Mouse (Mus musculus) c-Kit-positive CD71-positive TER-119-positive erythroid progenitor cells, embryonic 14.5 days (primary cell): ENCODE measurements around the gene Ms4a4b.
"Not testable (repeated sequence)": the region's sequence is repeated elsewhere in the genome, so short reads cannot be mapped to it uniquely, and the experiment has no call there.

ENCODE experiments used
- DNase-seq: peaks from one replicate; pipeline ENCODE4 v3.0.0-alpha.2; 2013; ENCODE audit warnings: low spot score

The Ms4a4b gene

GRCm38 (mm10) chr19:11443338-11443737 lies at the start of gene Ms4a4b:
Ms4a4b (plus strand) TSS chr19:11443553.
- DNase-seq = no peak

DNA sequence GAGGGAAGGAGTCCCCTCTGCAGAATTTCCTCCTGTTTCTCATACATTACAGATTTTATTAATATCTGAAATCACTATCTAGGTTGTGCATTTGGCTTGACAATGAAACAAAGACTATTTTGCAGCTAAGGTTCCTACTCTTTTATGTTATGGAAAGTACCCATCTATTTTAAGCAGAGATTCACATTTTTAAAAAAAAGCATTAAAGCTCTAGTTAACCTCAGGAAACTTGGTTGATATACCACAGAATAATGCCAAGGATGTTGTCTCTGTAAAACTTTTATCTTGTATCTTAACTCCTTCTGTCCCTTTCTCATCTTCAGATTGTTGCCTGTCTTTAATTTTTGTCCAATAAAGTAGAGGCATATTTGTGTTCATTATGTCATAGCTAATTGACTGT lies 47.6 kb upstream of the Ms4a4b start:
- DNase-seq = no peak

DNA sequence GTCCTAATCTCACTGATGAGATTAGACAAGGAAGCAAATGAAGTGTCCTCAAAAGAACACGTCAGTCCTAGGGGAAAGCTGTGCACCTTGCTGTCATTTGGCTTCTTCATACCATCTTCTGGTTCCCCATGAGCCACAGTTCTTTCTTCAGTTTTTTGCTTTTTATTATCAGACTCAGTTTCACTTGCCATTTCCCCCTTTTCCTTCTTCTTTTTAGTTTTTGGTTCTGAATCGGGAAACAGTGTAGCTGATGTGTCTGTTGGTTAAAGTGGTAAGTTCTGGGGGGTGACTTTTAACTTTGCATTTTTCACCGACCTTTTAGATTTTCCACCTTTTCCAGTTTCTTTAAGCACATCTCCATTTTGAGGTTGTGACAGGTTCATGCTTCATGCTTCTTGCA lies 38.8 kb upstream of the Ms4a4b start, which contains the start of gene Ms4a4c:
Gene Ms4a4c, plus strand, starts transcription at position 244 of the 400 bp plus-strand sequence.
- DNase-seq = no peak

DNA sequence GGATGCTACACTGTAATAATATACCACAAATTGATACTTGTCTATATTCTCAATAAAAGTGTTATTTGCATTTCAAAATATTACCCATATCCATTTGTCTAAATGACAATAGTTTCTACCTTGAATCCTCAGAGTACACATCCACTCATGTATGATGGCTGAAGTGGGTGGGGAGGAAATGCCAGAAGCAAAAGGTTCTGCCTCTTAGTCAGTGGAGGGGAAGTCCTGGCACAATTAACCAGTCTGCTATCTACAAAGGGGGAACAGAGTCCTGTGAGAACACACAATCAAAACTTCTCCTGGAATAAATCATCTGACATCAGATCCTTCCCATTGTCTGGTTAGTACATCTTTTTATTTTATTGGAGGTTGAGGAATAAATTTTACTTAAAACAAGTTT lies 35.9 kb upstream of the Ms4a4b start:
- DNase-seq = no peak

DNA sequence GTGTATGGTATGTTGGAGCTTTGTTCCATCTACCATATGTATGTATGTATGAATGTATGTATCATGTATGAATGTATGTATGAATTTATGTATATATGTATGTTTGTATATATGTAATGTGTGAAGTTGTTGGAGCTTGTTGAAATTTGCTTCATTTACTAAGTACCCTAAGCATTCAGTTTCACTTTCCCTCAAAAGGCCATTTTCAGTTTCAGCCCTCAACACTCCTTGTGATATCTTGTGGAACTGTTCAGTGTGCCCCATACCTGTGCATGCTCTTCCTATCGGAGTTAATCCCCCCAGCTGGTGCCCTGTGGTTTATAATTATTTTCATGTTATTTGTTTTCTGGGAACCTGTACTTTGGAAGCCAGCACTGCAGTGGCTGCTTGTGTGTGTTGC lies 34.8 kb upstream of the Ms4a4b start:
- DNase-seq = no peak

GRCm38 (mm10) chr19:11411640-11412039 lies 31.7 kb upstream of the Ms4a4b start:
- no peak for DNase-seq

DNA sequence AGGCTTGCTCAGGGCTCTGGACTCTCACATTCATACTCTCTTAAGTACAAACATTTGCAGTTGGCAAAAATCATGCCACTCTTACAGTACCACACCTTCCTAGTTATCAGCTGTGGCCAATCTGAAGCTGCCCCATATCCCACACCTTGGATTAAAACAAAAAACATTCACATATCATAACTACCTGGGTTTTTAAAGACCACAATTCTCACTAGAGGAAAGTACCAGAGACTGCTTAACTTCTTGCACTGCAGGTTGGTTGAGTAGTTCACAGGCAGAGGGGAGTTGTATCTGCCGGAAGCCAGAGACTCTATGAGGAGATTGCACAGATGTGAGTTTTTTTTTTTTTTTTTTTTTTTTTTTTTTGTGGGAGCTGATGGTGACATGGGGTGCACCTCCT lies 29.3 kb upstream of the Ms4a4b start:
- DNase-seq = no peak

DNA sequence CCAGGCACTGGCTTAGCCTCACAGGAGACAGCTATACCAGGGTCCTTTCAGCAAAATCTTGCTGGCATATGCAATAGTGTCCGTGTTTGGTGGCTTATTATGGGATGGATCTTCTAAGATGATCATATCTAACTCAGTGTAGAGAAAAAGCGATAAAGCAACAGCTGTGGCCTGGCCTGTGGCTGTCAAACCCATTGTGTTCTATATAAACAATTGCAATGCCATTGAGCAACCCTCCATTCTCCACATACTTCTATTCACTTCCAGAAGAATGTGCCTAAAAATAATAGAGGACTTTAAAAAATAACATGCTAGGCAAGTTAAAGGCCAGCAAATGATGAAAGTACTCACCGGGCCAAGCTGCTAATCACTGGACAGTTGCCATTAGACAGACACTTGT lies 27.8 kb upstream of the Ms4a4b start:
- no peak for DNase-seq

- not testable (repeated sequence) for DNase-seq
These were observed 24.5 kb upstream of the Ms4a4b start for GRCm38 (mm10) chr19:11418865-11419264.

DNA sequence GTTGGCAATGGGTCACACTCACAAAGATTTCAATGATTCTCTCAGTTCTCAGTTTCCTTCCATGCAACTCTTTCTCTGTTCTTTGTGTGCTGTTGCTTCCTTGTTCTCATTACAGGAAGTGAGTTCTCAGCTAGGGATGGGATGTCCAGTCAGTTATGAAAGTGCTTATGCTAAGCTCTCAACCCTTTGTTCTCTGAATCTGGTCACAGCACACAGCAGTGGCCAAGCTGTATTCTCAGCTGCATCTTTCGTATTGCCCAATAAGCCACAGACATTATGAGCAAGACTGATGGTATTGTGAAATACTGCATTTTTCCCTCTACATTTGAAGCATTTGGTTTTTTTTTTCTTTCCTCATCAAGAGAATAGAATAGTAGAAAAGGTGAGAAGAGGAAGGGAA lies 12.1 kb upstream of the Ms4a4b start:
- not testable (repeated sequence) for DNase-seq

- no peak for DNase-seq
These were observed 8.1 kb upstream of the Ms4a4b start for GRCm38 (mm10) chr19:11435058-11435834.

DNA sequence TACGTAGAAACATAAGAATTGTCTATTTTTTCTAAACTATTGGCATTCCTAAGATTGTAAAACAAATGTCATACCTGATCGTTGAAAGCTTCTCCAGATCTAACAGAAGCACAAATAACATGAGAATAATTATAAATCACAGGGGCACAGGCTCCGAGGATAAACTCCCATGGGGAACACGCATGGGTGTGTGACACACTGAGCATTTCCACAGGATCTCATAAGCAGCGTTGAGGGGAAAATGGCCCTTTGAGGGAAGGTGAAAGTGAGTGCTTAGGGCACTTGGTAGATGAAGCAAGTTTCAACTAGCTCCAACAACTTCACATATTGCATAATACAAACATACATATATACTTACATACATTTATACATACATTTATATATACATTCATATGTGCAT lies 611 bp downstream of the Ms4a4b start:
- DNase-seq = no peak

GRCm38 (mm10) chr19:11447238-11447637 lies 3.9 kb downstream of the Ms4a4b start:
- no peak for DNase-seq

GRCm38 (mm10) chr19:11459041-11459440 lies 15.7 kb downstream of the Ms4a4b start:
- not testable (repeated sequence) for DNase-seq

DNA sequence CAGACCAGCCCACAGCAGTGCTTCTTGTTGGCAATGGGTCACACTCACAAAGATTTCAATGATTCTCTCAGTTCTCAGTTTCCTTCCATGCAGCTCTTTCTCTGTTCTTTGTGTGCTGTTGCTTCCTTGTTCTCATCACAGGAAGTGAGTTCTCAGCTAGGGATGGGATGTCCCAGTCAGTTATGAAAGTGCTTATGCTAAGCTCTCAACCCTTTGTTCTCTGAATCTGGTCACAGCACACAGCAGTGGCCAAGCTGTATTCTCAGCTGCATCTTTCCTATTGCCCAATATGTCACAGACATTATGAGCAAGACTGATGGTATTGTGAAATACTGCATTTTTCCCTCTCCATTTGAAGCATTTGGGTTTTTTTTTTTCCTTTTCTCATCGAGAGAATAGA lies 21.4 kb downstream of the Ms4a4b start:
- not testable (repeated sequence) for DNase-seq

DNA sequence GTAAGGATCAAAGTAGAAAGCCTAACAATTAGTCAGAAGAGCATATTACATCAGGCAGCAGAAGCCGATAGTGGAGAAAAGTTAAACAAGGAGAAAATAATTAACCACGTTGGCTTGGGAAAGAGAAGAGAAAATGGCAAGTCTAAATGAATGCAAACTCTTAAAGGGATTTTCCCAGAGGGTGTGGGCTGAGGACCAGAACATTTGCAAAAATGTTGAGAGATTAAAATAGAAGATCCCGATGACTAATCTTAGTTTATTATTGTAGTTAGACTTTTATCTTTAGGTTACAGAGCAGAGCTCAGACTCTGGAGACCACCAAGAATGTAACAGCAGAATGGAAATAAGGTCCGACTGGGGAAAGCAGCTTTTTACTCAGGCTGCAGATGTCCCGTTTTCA lies 23.1 kb downstream of the Ms4a4b start:
- DNase-seq = no peak

DNA sequence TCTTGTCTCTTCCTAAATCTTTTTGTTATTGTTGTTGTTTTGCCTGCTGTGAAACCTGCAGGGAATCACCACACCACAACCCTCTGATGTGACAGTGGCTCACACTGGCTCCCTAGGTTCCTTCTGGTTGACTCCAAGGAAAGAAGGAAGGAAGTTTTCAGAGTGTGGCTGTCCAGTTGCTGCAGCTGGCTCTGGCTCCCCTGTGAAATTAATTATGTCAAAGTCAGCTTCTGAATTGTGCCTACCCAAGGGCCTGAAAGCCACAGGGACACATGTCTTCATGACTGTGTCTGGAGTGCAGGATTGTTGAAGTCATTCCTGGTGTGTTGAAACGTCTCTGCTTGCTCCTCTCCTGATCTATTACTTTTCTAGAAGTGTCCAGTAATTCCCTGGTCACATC lies 25.0 kb downstream of the Ms4a4b start:
- DNase-seq = not testable (repeated sequence)

GRCm38 (mm10) chr19:11469215-11469614 lies 25.9 kb downstream of the Ms4a4b start, which contains the start of gene Ms4a6c:
Ms4a6c (plus strand) TSS chr19:11469366.
- not testable (repeated sequence) for DNase-seq

- no peak for DNase-seq
These were observed 36.4 kb downstream of the Ms4a4b start for GRCm38 (mm10) chr19:11479714-11480113.

- no peak for DNase-seq
These were observed 39.3 kb downstream of the Ms4a4b start for GRCm38 (mm10) chr19:11482684-11483083.

- DNase-seq = no peak
These were observed 40.6 kb downstream of the Ms4a4b start for GRCm38 (mm10) chr19:11483941-11484340.

GRCm38 (mm10) chr19:11484388-11484787 lies 41.0 kb downstream of the Ms4a4b start:
- no peak for DNase-seq

DNA sequence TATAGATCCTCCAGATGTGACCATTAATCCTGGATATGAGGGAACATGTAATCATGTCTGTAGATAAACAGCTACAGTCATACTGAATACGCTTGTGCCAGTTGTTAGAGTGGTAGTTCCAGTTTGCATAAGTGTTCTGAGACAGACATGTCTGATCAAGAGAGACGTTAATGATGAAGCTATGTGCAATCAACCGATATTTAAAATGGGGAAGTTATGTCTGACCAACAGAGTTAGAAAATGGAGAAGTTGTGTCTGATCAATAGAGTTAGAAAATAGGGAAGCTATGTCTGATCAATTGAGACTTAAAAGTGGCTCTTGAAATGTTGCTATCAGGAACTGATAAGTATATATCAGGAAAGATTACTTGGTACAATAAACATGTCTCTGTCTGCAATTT lies 41.9 kb downstream of the Ms4a4b start:
- DNase-seq = no peak

DNA sequence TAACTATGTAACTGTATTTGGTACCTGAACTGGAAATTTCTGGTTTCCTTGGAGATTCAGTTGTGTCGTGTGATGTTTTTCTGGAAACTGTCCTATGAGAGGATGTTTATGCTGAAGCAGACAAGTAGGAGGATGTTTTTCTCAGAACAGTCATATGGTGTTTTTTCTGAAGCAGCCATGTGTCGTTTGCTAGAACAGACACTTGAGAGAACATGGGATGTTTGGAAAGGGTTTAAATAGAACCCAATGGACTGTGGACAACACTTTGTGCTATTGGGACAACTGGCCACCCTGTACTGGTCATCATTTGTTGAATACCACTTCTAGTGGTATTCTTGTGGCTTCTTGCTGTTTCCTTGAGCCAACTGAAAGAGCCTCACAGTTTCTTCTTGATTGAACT lies 42.4 kb downstream of the Ms4a4b start, which contains the start of gene Gm8369:
Gene Gm8369, plus strand, starts transcription at position 193 of the 400 bp plus-strand sequence.
- no peak for DNase-seq
